Mouse (Mus musculus) lung, embryonic 14.5 days (tissue): ENCODE results near the gene Itpkb. TPM values are rescaled to one million over a fixed set of nuclear protein-coding genes. Genes with fewer than 3 reads are reported as not detected.

ENCODE experiments used
- ATAC-seq: fragments of 200-750 bp; cut with Nextera tagmentation; 2 replicates; pipeline ENCODE4 v1.8.0; 2017; ENCODE audit warnings: mild to moderate bottlenecking, moderate TSS enrichment, moderate library complexity; ENCODE audit not compliant: insufficient read depth
- DNase-seq: peaks from one replicate; pipeline ENCODE4 v3.0.0-alpha.2; 2015
- H3K27ac ChIP-seq: fragments of 300-500 bp; sonication (generic); 2 replicates; pipeline ENCODE4 v1.5.1; 2014; ENCODE audit warnings: low read depth, mild to moderate bottlenecking, moderate library complexity
- H3K27me3 ChIP-seq: fragments of 300-500 bp; sonication (generic); 2 replicates; pipeline ENCODE4 v1.6.1; 2014; ENCODE audit warnings: low read length, control low read depth; ENCODE audit not compliant: insufficient read depth
- H3K36me3 ChIP-seq: fragments of 300-500 bp; sonication (generic); 2 replicates; pipeline ENCODE4 v1.6.1; 2014; ENCODE audit warnings: control low read depth; ENCODE audit not compliant: insufficient read depth
- H3K4me1 ChIP-seq: fragments of 300-500 bp; sonication (generic); 2 replicates; pipeline ENCODE4 v1.6.1; 2014; ENCODE audit warnings: antibody characterized with exemption, control low read depth; ENCODE audit not compliant: insufficient read depth
- H3K4me2 ChIP-seq: fragments of 300-500 bp; sonication (generic); 2 replicates; pipeline ENCODE4 v1.6.1; 2014; ENCODE audit warnings: mild to moderate bottlenecking
- H3K4me3 ChIP-seq: fragments of 300-500 bp; sonication (generic); 2 replicates; pipeline ENCODE4 v1.5.1; 2014; ENCODE audit warnings: low read depth, low read length
- H3K9ac ChIP-seq: fragments of 300-500 bp; sonication (generic); 2 replicates; pipeline ENCODE4 v1.6.1; 2014
- H3K9me3 ChIP-seq: fragments of 300-500 bp; sonication (generic); 2 replicates; pipeline ENCODE4 v1.6.1; 2016; ENCODE audit warnings: low read depth, low read length, control low read depth
- CTCF ChIP-seq: IDR thresholded peaks from 2 replicates; pipeline ENCODE4 v1.5.1; 2016; ENCODE audit warnings: antibody characterized with exemption, low read depth
- WGBS: fragments of 180-500 bp; shearing (Covaris S2); extraction: QIAGEN DNeasy Blood & Tissue Kit; methylation state at CpG from one replicate; pipeline ENCODE4 v1.1.7; 2014; 5-methylcytosine and 5-hydroxymethylcytosine counted together
- polyA plus RNA-seq: library from polyadenylated mRNA; unstranded; fragments of >200 nt; fragmentation: Nextera tagmentation; extraction: Ambion mirVana; gene quantifications from 2 replicates; pipeline ENCODE4 v1.2.1, GENCODE M21; 2014

Gene Itpkb
- polyA plus RNA-seq, 1 experiment from 2014 or later, result 9.0 TPM

DNA sequence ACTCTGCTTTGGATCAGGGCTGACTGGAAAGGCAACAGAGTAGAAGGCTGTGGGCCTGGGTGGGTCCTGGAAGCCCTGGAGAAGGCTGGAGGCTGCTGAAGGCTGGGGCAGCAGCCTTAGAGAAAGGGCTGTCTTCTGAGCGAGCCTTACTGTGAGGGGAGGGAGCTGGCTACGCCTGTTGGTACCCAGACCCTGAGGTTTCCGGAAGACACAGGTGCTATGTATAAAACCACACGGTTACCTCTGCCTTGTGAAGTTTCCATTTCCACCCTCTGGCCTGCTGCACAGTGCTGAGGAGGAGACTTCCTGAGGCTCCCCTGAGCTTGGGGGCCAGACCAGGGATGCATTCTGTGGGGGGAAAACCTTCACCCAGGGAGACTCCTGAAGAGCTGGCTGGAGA is 25.9 kb downstream of the Itpkb start:
- no peak overlapping the region for H3K4me2 ChIP-seq

DNA sequence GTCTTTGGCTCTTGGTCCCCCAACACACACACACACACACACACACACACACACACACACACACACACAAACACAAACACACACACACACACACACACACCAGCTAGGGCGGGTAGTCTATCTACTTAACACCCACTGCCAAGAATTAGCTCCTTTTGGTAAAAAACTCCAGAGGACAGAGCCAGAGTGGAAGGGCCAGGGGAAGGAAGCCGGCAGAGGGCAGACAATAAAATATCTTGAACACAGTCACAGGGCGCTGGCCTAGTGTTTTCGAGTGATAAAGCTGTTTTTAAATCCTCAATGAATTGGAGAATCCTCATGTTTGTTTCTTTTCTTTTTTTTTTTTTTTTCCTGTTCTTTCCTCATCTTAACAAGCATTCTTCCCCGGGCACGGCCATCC is 26.6 kb downstream of the Itpkb start:
- H3K4me3 ChIP-seq, result no peak overlapping the region
- no peak for TF ChIP-seq CTCF
- H3K4me1 ChIP-seq, result peaks cover 9% of the 10 kb centered on the region
- 0 out of 2 replicates have a peak, but pooled peaks cover 5% of the 10 kb centered on the region for H3K36me3 ChIP-seq
- no peak for ATAC-seq
- no peak for DNase-seq
- H3K27ac ChIP-seq, result no peak overlapping the region
- WGBS, result 61% methylated on average over 6 of the region's 6 CpGs
- H3K27me3 ChIP-seq, result no peaks in the 10 kb centered on the region
- H3K9me3 ChIP-seq, result no peaks in the 10 kb centered on the region
- H3K9ac ChIP-seq, result no peak overlapping the region
- no peak overlapping the region for H3K4me2 ChIP-seq

More for the DNA sequence above, 25.9 kb downstream of the Itpkb start:
- H3K27me3 ChIP-seq, result no peaks in the 10 kb centered on the region
- H3K9ac ChIP-seq, result no peak overlapping the region
- ATAC-seq (no peak), DNase-seq (no peak)
- peaks cover 13% of the 10 kb centered on the region for H3K4me1 ChIP-seq
- no peak for TF ChIP-seq CTCF
- 61% methylated on average over 4 of the region's 4 CpGs for WGBS
- peak overlapping the region; percentile 7; the same call in 1 of the 2 replicates for H3K27ac ChIP-seq
- H3K4me3 ChIP-seq, result no peak overlapping the region
- H3K9me3 ChIP-seq, result no peaks in the 10 kb centered on the region
- H3K36me3 ChIP-seq, result 0 out of 2 replicates have a peak, but pooled peaks cover 2% of the 10 kb centered on the region

DNA sequence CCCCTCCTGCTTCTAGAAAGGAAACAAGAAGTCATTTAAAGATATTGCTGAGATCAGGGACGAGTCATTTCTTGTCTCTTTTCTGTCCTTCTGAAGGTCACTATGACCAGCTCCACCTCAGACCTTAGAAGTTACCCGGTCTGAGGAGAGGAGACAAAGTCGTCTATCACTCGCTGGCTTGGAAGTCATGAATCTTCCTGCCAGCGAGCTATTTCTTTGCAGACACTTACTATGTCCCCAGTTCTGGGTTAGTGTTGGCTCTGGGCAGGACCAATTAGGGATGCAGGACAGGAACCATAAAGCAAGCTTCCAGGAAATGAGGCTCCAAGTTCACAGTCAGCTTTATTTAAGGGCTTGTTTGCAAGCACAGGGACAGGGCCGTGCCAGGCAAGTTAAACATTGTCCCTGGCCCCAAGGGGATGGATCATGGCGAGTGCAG is 27.6 kb downstream of the Itpkb start:
- no peak overlapping the region for H3K27ac ChIP-seq
- WGBS, result 48% methylated on average over 7 of the region's 7 CpGs
- DNase-seq (no peak), ATAC-seq (no peak)
- no peak overlapping the region for H3K4me2 ChIP-seq
- 0 out of 2 replicates have a peak, but pooled peaks cover 5% of the 10 kb centered on the region for H3K36me3 ChIP-seq
- H3K4me1 ChIP-seq, result peaks cover 8% of the 10 kb centered on the region; the same call in 1 of the 2 replicates
- H3K4me3 ChIP-seq, result no peak overlapping the region
- no peak for TF ChIP-seq CTCF
- no peaks in the 10 kb centered on the region for H3K27me3 ChIP-seq
- no peaks in the 10 kb centered on the region for H3K9me3 ChIP-seq
- no peak overlapping the region for H3K9ac ChIP-seq

DNA sequence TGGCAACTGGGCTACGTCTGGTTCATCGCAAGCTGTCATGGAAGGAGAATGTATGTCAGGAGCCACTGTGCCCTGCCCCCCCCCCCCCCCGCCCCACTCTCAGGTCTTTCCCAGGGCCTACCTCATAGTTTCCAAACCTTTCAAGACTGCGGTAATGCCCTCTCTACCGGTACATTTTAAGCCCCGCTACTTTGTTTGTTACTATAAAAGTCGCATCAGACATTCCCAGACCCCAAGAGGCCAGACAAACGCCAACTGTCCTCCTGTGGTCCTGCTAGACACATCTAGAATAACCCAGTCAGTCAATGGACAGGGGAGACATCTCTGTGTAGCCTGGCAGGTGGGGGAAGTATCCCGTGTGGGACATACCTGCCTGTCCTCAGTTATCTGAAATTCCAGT is 28.2 kb downstream of the Itpkb start:
- ATAC-seq (no peak), DNase-seq (no peak)
- Histone ChIP-seq H3K9ac (no peak overlapping the region), H3K4me1 (peaks cover 8% of the 10 kb centered on the region; the same call in 1 of the 2 replicates), H3K27me3 (no peaks in the 10 kb centered on the region), H3K4me2 (no peak overlapping the region), H3K9me3 (no peaks in the 10 kb centered on the region), H3K36me3 (0 out of 2 replicates have a peak, but pooled peaks cover 5% of the 10 kb centered on the region), H3K27ac (no peak overlapping the region), H3K4me3 (no peak overlapping the region)
- WGBS, result 80% methylated on average over 9 of the region's 9 CpGs
- no peak for TF ChIP-seq CTCF

DNA sequence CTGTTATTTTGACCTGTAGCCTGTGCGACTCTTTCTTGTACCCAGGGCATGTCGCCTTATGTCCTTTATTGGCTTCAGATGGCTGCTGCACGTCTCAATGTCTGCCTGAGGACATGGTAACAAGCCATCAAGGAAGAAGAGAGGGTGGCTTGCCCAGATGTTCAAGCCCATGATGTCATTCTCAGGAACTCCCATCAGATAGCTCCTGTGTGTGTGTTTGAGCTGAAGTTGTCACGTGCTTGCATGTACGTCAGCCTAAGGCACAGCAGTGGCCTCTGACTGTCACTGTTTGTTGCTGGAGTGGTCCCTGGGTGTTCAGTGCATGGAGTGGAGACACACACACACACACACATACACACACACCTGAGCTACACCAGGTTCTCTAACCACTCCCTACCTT is 29.0 kb downstream of the Itpkb start:
- ATAC-seq (no peak), DNase-seq (no peak)
- Histone ChIP-seq H3K4me2 (no peak overlapping the region), H3K36me3 (0 out of 2 replicates have a peak, but pooled peaks cover 5% of the 10 kb centered on the region), H3K4me1 (0 out of 2 replicates have a peak, but pooled peaks cover 8% of the 10 kb centered on the region), H3K4me3 (no peak overlapping the region), H3K9me3 (no peaks in the 10 kb centered on the region), H3K27ac (no peak overlapping the region), H3K9ac (no peak overlapping the region), H3K27me3 (no peaks in the 10 kb centered on the region)
- no peak for TF ChIP-seq CTCF
- 73% methylated on average over 5 of the region's 5 CpGs for WGBS

DNA sequence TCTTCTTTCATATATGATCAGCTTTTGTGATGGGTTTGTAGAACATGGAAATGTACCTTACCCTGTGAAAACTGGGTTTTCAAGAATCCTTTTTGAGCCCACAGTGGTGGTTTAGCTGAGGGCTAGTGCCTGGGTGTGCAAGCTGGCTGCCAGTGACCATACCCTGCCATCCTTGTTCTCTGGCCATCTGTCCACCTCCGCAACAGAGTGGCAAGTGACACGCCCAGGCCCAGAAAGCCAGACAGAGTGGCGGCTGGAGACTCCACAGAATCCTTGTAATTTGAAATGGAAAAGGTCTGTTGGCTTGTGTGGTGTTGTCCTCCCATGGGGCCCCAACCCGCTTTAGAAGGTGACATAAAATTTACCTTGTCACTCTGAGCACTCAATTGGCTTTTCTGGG is 31.9 kb downstream of the Itpkb start:
- Histone ChIP-seq H3K9ac (no peak overlapping the region), H3K27me3 (no peaks in the 10 kb centered on the region), H3K36me3 (0 out of 2 replicates have a peak, but pooled peaks cover 5% of the 10 kb centered on the region), H3K4me3 (no peak overlapping the region), H3K27ac (no peak overlapping the region), H3K4me1 (0 out of 2 replicates have a peak, but pooled peaks cover 12% of the 10 kb centered on the region), H3K9me3 (no peaks in the 10 kb centered on the region), H3K4me2 (no peak overlapping the region)
- 87% methylated on average over 4 of the region's 4 CpGs for WGBS
- ATAC-seq (no peak), DNase-seq (no peak)
- no peak for TF ChIP-seq CTCF

DNA sequence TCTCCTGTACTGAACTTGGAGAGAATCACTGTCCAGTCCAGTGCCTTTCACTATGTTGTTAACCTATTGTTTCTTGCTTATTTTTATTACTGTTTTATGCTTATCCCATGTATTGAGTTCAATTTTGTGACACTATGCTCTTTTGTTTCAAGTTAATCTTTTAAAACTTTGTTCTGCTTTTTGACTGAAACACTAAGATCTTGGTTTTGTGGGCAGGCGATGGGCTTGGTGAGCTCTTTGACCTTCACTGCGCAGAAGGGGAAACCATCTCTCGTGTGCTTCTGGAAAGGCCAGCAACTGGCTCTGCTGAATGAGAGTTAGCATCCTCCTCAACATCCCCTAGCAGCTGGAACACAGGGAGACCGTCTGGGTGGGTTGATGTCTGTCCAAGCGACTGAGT is 32.6 kb downstream of the Itpkb start:
- 71% methylated on average over 5 of the region's 5 CpGs for WGBS
- Histone ChIP-seq H3K27ac (peak overlapping the region; percentile 58; the same call in 1 of the 2 replicates), H3K4me2 (peak overlapping the region; percentile 15; the same call in 1 of the 2 replicates), H3K9me3 (no peaks in the 10 kb centered on the region), H3K4me3 (no peak overlapping the region), H3K9ac (no peak overlapping the region), H3K27me3 (no peaks in the 10 kb centered on the region), H3K36me3 (0 out of 2 replicates have a peak, but pooled peaks cover 5% of the 10 kb centered on the region), H3K4me1 (peaks cover 15% of the 10 kb centered on the region; the same call in 1 of the 2 replicates)
- no peak for ATAC-seq
- no peak for DNase-seq
- no peak for TF ChIP-seq CTCF
